ENCODE assay signal across 16 mouse cellular contexts in genomic region chr12:9519346-9519745, GRCm38 (mm10). TPM values are rescaled to one million over a fixed set of nuclear protein-coding genes. Genes with fewer than 3 reads are reported as not detected.
DNase-seq lines count a peak whose midpoint lies in the region; ATAC-seq lines count a peak whose summit lies in the region.
"Had no signal": no experiment of that assay in that cellular context is flagged by ENCODE, and none has a peak within 500 bp of the region (broad histone marks: within the 10 kb centered on the region; RNA-seq: fewer than 3 reads in every experiment).

No protein-coding gene starts in this region.

- DNase-seq in adrenal gland, adult (ENCODE audit: inconsistent age in 2 of 2, low spot score in 1 of 2): peak; percentile 27 to 78
- DNase-seq in adrenal gland, postnatal 4 days (ENCODE audit: low spot score in 2 of 2): no peak
- peak; percentile 11 for DNase-seq in kidney, adult 18-20 months
- peak; percentile 83 for DNase-seq in adipocyte (ENCODE audit: low spot score)
- DNase-seq in kidney, postnatal 25 days: peak; percentile 47 to 50
- DNase-seq in right cerebral cortex, postnatal 10 days (ENCODE audit: low spot score in 2 of 2): no peak
- no peak for DNase-seq in thymus, postnatal 0 days (ENCODE audit: low spot score)
- DNase-seq: cerebellum, adult 8-10 months; heart, adult 2 months; right cerebral cortex, adult 18-20 months had no signal

- no peaks in the 10 kb centered on the region for H3K4me1 ChIP-seq in kidney, embryonic 14.5 days (ENCODE audit: control insufficient read depth, insufficient read depth, low read length)
- H3K4me1 ChIP-seq: embryonic facial prominence, embryonic 12.5 days; forebrain, embryonic 15.5 days; hindbrain, embryonic 13.5 days had no signal

- no peaks in the 10 kb centered on the region for H3K9me3 ChIP-seq in kidney, embryonic 14.5 days (ENCODE audit: control insufficient read depth, low read length)
- H3K9me3 ChIP-seq: embryonic facial prominence, embryonic 12.5 days; forebrain, embryonic 15.5 days; hindbrain, embryonic 13.5 days; limb, embryonic 13.5 days had no signal

- H3K4me2 ChIP-seq in kidney, embryonic 14.5 days (replicated peaks; ENCODE audit: low read depth, low read length): no peak overlapping the region
- H3K4me2 ChIP-seq: embryonic facial prominence, embryonic 12.5 days; forebrain, embryonic 15.5 days; hindbrain, embryonic 13.5 days; limb, embryonic 13.5 days had no signal

- WGBS in kidney, embryonic 14.5 days: 78% methylated on average over 3 of the region's 3 CpGs

- H3K27me3 ChIP-seq in kidney, embryonic 14.5 days (ENCODE audit: control insufficient read depth, insufficient read depth, low read length): no peaks in the 10 kb centered on the region
- H3K27me3 ChIP-seq: embryonic facial prominence, embryonic 12.5 days; forebrain, embryonic 15.5 days; hindbrain, embryonic 13.5 days; limb, embryonic 13.5 days had no signal

- ATAC-seq in kidney, embryonic 14.5 days (ENCODE audit: low FRiP score, low TSS enrichment): no peak
- ATAC-seq: forebrain, embryonic 15.5 days had no signal

- H3K4me3 ChIP-seq in kidney, embryonic 14.5 days (ENCODE audit: low read length): no peak overlapping the region
- H3K4me3 ChIP-seq: embryonic facial prominence, embryonic 12.5 days; forebrain, embryonic 15.5 days; heart, adult 2 months; hindbrain, embryonic 13.5 days; limb, embryonic 13.5 days had no signal

- H3K9ac ChIP-seq in kidney, embryonic 14.5 days (ENCODE audit: low read depth, low read length): no peak overlapping the region
- H3K9ac ChIP-seq: embryonic facial prominence, embryonic 12.5 days; forebrain, embryonic 15.5 days; hindbrain, embryonic 13.5 days; limb, embryonic 13.5 days had no signal

- H3K36me3 ChIP-seq in kidney, embryonic 14.5 days (ENCODE audit: control insufficient read depth, insufficient read depth, low read length): no peaks in the 10 kb centered on the region
- H3K36me3 ChIP-seq: embryonic facial prominence, embryonic 12.5 days; forebrain, embryonic 15.5 days; hindbrain, embryonic 13.5 days; limb, embryonic 13.5 days had no signal

- no peak overlapping the region for H3K27ac ChIP-seq in kidney, embryonic 14.5 days (ENCODE audit: low read depth, low read length)
- H3K27ac ChIP-seq: embryonic facial prominence, embryonic 12.5 days; forebrain, embryonic 15.5 days; heart, adult 2 months; hindbrain, embryonic 13.5 days; limb, embryonic 13.5 days had no signal

RNA-seq across cellular contexts. Expression of gene Osr1, which starts 50.6 kb away (rescaled TPM):
- total RNA-seq in adrenal gland, postnatal 4 days (2021): 1 to 10 TPM; 8.4 to 10.0 TPM
- polyA plus RNA-seq in kidney, embryonic 14.5 days (2014; fragmentation: Nextera tagmentation; extraction: Ambion mirVana): 35.0 and 47.2 TPM in 2 replicates
- polyA plus RNA-seq in thymus, postnatal 0 days (2015; fragmentation: Nextera tagmentation; extraction: Ambion mirVana): 0.79 and 1.5 TPM in 2 replicates
- total RNA-seq: megakaryocyte, adult 5-6 weeks had no signal

Comparison
In these comparisons a context has a peak if more than half of its experiments do, and no peak if none do; other contexts are left out.
1. DNase-seq: peak in adrenal gland, adult (2 of 2), kidney, adult 18-20 months (single experiment), adipocyte (single experiment) and kidney, postnatal 25 days (2 of 2); none in adrenal gland, postnatal 4 days (0 of 2), right cerebral cortex, postnatal 10 days (0 of 2) and thymus, postnatal 0 days (single experiment).
2. RNA of gene Osr1, which starts 50.6 kb away (polyA plus RNA-seq): 35.0 to 47.2 TPM in kidney, embryonic 14.5 days; 0.79 to 1.5 TPM in thymus, postnatal 0 days; every median in the first group is over 10 times any median in the second.